Mouse (Mus musculus): ENCODE results near the gene Ift80. TPM values are rescaled to one million over a fixed set of nuclear protein-coding genes. Genes with fewer than 3 reads are reported as not detected.
"Not testable (repeated sequence)": the region's sequence is repeated elsewhere in the genome, so short reads cannot be mapped to it uniquely, and the experiment has no call there.

The Ift80 gene
- total RNA-seq, 2 experiments from 2014 or later = 8.4 to 11.6 TPM

GRCm38 (mm10) chr3:68934259-68934658 lies 70.1 kb downstream of the Ift80 start:
- DNase-seq = no peak

- DNase-seq = no peak
These were observed 75.8 kb downstream of the Ift80 start for GRCm38 (mm10) chr3:68928619-68929018.

DNA sequence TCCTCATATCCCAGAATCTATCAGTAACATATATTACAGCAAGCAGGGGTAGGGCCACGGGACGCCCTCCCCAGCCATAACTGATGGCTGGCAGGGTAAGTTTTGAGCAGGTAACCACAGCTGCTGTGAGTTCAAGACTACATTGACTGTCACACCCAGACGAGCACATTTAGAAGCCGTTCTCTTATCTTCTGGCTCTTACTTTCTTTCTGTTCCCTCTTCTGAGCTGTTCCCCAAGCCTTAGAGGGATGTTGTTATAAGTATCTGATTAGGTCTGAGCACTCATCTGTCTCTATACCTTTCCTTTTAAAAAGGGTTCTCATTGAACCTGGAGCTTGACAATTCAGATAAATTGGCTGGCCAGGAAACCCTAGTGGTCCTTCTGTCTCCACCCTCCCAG lies 96.9 kb downstream of the Ift80 start:
- no peak for DNase-seq

GRCm38 (mm10) chr3:68904902-68905778 lies 99.2 kb downstream of the Ift80 start:
- DNase-seq = no peak

GRCm38 (mm10) chr3:68902636-68903035 lies 101.7 kb downstream of the Ift80 start:
- DNase-seq = not testable (repeated sequence)

GRCm38 (mm10) chr3:68897154-68897553 lies 107.2 kb downstream of the Ift80 start:
- no peak for DNase-seq

GRCm38 (mm10) chr3:68895426-68895825 lies 108.9 kb downstream of the Ift80 start:
- no peak for DNase-seq

DNA sequence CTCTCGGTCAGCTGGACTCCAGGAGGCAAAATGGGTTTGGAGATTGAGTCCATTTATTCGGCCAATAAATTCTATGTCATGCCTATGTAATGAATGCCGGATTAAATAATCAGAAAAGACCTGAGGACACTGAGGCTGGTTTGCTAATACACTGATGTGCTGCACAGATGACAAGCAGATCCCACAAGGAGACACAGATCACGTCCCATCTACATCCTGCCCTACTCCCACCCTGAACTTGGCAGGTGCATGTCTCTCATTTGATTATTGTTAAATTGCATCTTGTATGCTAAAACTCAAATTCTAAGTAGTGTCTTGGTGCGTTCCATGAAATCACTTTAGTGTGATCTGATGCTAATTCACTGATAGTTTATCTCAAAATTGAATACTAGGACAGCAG lies 117.5 kb downstream of the Ift80 start:
- no peak for DNase-seq

GRCm38 (mm10) chr3:68874079-68874478 lies 130.3 kb downstream of the Ift80 start:
- DNase-seq = no peak

GRCm38 (mm10) chr3:68870568-68870950 lies 133.8 kb downstream of the Ift80 start:
- DNase-seq = peak; percentile 8

GRCm38 (mm10) chr3:68869691-68870567 lies 134.4 kb downstream of the Ift80 start:
- peak; percentile 51 for DNase-seq

DNA sequence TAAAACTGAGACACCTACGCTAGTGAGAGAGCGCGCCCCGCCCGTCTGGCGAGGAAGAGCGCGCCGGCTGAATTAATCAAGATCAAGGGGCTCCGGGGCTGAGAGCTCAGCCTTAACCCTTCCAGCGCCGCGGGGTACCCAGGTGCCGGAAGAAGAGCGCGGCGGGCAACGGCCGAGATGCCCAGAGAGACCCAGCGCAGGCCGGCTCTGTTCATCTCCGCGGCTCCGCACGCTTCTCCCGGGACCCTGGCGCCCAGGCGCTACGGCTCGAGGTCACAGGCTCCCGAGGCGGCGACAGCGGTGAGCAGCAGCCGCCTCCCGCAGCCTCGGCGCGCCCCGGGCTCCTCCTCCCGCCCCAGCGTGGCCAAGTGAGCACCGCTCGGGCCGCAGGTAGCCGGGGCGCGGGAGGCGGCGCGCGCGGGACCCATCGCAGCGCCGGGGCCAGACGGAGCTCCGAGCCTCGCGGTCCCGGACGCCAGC lies 135.1 kb downstream of the Ift80 start, which contains the start of gene 1110032F04Rik:
1110032F04Rik (plus strand) TSS at position 376 of the 480 bp plus-strand sequence.
- peak; percentile 32 for DNase-seq

- no peak for DNase-seq
These were observed 152.0 kb downstream of the Ift80 start for GRCm38 (mm10) chr3:68852414-68852813.

- no peak for DNase-seq
These were observed 156.0 kb downstream of the Ift80 start for GRCm38 (mm10) chr3:68848323-68848722.

GRCm38 (mm10) chr3:68844025-68844424 lies 160.3 kb downstream of the Ift80 start:
- no peak for DNase-seq

Small RNA genes lying within 50 kb of the gene (microRNA-seq; reads per million reads assigned to microRNA genes)
- gene Mir15b (2,797 to 6,556 reads per million in 2 experiments), gene Mir16-2 (145 to 258 reads per million in 2 experiments)

Other genes with a start within 250 kb of the Ift80 start
- gene 1110032F04Rik, start 135.0 kb downstream of the Ift80 start, total RNA-seq (2021) = 1 to 10 TPM; 4.2 to 4.4 TPM
- gene Smc4, start 168 bp upstream of the Ift80 start, total RNA-seq (2021) = 100 to 1,000 TPM in 1 of 2 experiments, 10 to 100 TPM in 1; 93.9 to 109 TPM
- 10 to 100 TPM; 31.4 to 35.3 TPM for gene Trim59, start 40.2 kb upstream of the Ift80 start, total RNA-seq (2021)
- 10 to 100 TPM; 56.0 to 60.5 TPM for gene Kpna4, start 122.5 kb upstream of the Ift80 start, total RNA-seq (2021)
- gene Arl14, start 217.8 kb upstream of the Ift80 start, total RNA-seq (2021) = not detected

All from heart, postnatal 4 days (tissue).